Mouse (Mus musculus): Measurements from ENCODE around the gene Gm8251. TPM values are rescaled to one million over a fixed set of nuclear protein-coding genes. Genes with fewer than 3 reads are reported as not detected.

Gene Gm8251
- 0.02 TPM for polyA plus RNA-seq (2012; fragmentation: generic; extraction: Trizol)
- long read RNA-seq, experiment 1 = 0 reads
- long read RNA-seq, experiment 2 = 0 reads

GRCm38 (mm10) chr1:44061836-44062235 is at the start of gene Gm8251:
Gene Gm8251, minus strand, starts transcription at chr1:44061936.
- H3K79me3 ChIP-seq (ENCODE audit: low read depth) = no peaks in the 10 kb centered on the region

GRCm38 (mm10) chr1:44102939-44103338 is 41.2 kb upstream of the Gm8251 start:
- peak overlapping the region; percentile 19 for H3ac ChIP-seq (ENCODE audit: control insufficient read depth, insufficient read length, low read depth)
- H3K4me3 ChIP-seq (ENCODE audit: insufficient read depth, poor library complexity, severe bottlenecking) = peak overlapping the region; percentile 66
- H3K79me3 ChIP-seq (ENCODE audit: low read depth) = peaks cover 30% of the 10 kb centered on the region
- H3K36me3 ChIP-seq (ENCODE audit: control insufficient read depth, insufficient read depth) = peaks cover 33% of the 10 kb centered on the region
- TF ChIP-seq MYOD1 (IDR thresholded peaks at IDR 0.05; ENCODE audit: control insufficient read depth, insufficient read length, low read depth) (no peak), FOSL1 (IDR thresholded peaks at IDR 0.05; ENCODE audit: insufficient read depth, low read length, poor library complexity, severe bottlenecking) (no peak), MAX (IDR thresholded peaks at IDR 0.05) (no peak), MYOG (IDR thresholded peaks at IDR 0.05; ENCODE audit: control insufficient read depth, extremely low read depth, insufficient read length) (no peak), CTCF (IDR thresholded peaks at IDR 0.05; ENCODE audit: control insufficient read depth, insufficient read depth, insufficient read length) (no peak), CEBPB (IDR thresholded peaks at IDR 0.05; ENCODE audit: low read depth) (no peak), USF1 (IDR thresholded peaks at IDR 0.05; ENCODE audit: low read depth) (no peak)
- peaks cover 38% of the 10 kb centered on the region for H3K79me2 ChIP-seq (ENCODE audit: control insufficient read depth, insufficient read depth)
- H3K27me3 ChIP-seq (ENCODE audit: control insufficient read depth, insufficient read depth, insufficient read length) = no peaks in the 10 kb centered on the region

More at GRCm38 (mm10) chr1:44061836-44062235, at the start of gene Gm8251:
- Histone ChIP-seq H3ac (ENCODE audit: control insufficient read depth, insufficient read length, low read depth) (no peak within 1 kb of the TSS), H3K4me3 (ENCODE audit: insufficient read depth, poor library complexity, severe bottlenecking) (no peak within 1 kb of the TSS), H3K36me3 (ENCODE audit: control insufficient read depth, insufficient read depth) (no peaks in the 10 kb centered on the region), H3K79me2 (ENCODE audit: control insufficient read depth, insufficient read depth) (no peaks in the 10 kb centered on the region), H3K27me3 (ENCODE audit: control insufficient read depth, insufficient read depth, insufficient read length) (no peaks in the 10 kb centered on the region)
- TF ChIP-seq CEBPB (IDR thresholded peaks at IDR 0.05; ENCODE audit: low read depth) (no peak), USF1 (IDR thresholded peaks at IDR 0.05; ENCODE audit: low read depth) (no peak), MYOD1 (IDR thresholded peaks at IDR 0.05; ENCODE audit: control insufficient read depth, insufficient read length, low read depth) (no peak), FOSL1 (IDR thresholded peaks at IDR 0.05; ENCODE audit: insufficient read depth, low read length, poor library complexity, severe bottlenecking) (no peak), MAX (IDR thresholded peaks at IDR 0.05) (no peak), MYOG (IDR thresholded peaks at IDR 0.05; ENCODE audit: control insufficient read depth, extremely low read depth, insufficient read length) (no peak), CTCF (IDR thresholded peaks at IDR 0.05; ENCODE audit: control insufficient read depth, insufficient read depth, insufficient read length) (no peak)

- Histone ChIP-seq H3K36me3 (ENCODE audit: control insufficient read depth, insufficient read depth) (peaks cover 31% of the 10 kb centered on the region), H3K4me3 (ENCODE audit: insufficient read depth, poor library complexity, severe bottlenecking) (peak within 1 kb of the TSS; percentile 66), H3K79me3 (ENCODE audit: low read depth) (peaks cover 36% of the 10 kb centered on the region), H3K79me2 (ENCODE audit: control insufficient read depth, insufficient read depth) (peaks cover 44% of the 10 kb centered on the region), H3ac (ENCODE audit: control insufficient read depth, insufficient read length, low read depth) (peak within 1 kb of the TSS; percentile 86), H3K27me3 (ENCODE audit: control insufficient read depth, insufficient read depth, insufficient read length) (no peaks in the 10 kb centered on the region)
- peak; percentile 70 for TF ChIP-seq MAX (IDR thresholded peaks at IDR 0.05)
- TF ChIP-seq MYOD1 (IDR thresholded peaks at IDR 0.05; ENCODE audit: control insufficient read depth, insufficient read length, low read depth) = no peak
Observed at GRCm38 (mm10) chr1:44102259-44102717, 40.6 kb upstream of the Gm8251 start, which contains the start of gene Tex30. Gene Tex30, minus strand, starts transcription at chr1:44102441.

- no peaks in the 10 kb centered on the region for H3K27me3 ChIP-seq (ENCODE audit: control insufficient read depth, insufficient read depth, insufficient read length)
- H3K36me3 ChIP-seq (ENCODE audit: control insufficient read depth, insufficient read depth) = peaks cover 30% of the 10 kb centered on the region
Observed at GRCm38 (mm10) chr1:44101448-44102225, 39.9 kb upstream of the Gm8251 start.

GRCm38 (mm10) chr1:44064625-44065024 is 2.9 kb upstream of the Gm8251 start:
- no peak overlapping the region for H3K4me3 ChIP-seq (ENCODE audit: insufficient read depth, poor library complexity, severe bottlenecking)
- H3K27me3 ChIP-seq (ENCODE audit: control insufficient read depth, insufficient read depth, insufficient read length) = no peaks in the 10 kb centered on the region
- TF ChIP-seq CTCF (IDR thresholded peaks at IDR 0.05; ENCODE audit: control insufficient read depth, insufficient read depth, insufficient read length) (no peak), USF1 (IDR thresholded peaks at IDR 0.05; ENCODE audit: low read depth) (no peak)
- no peak overlapping the region for H3ac ChIP-seq (ENCODE audit: control insufficient read depth, insufficient read length, low read depth)
- H3K79me2 ChIP-seq (ENCODE audit: control insufficient read depth, insufficient read depth) = no peaks in the 10 kb centered on the region
- no peaks in the 10 kb centered on the region for H3K36me3 ChIP-seq (ENCODE audit: control insufficient read depth, insufficient read depth)
- H3K79me3 ChIP-seq (ENCODE audit: low read depth) = no peaks in the 10 kb centered on the region

More at GRCm38 (mm10) chr1:44101448-44102225, 39.9 kb upstream of the Gm8251 start:
- peak overlapping the region; percentile 86 for H3ac ChIP-seq (ENCODE audit: control insufficient read depth, insufficient read length, low read depth)
- TF ChIP-seq FOSL1 (IDR thresholded peaks at IDR 0.05; ENCODE audit: insufficient read depth, low read length, poor library complexity, severe bottlenecking) (no peak), MYOD1 (IDR thresholded peaks at IDR 0.05; ENCODE audit: control insufficient read depth, insufficient read length, low read depth) (no peak), CTCF (IDR thresholded peaks at IDR 0.05; ENCODE audit: control insufficient read depth, insufficient read depth, insufficient read length) (no peak), MAX (IDR thresholded peaks at IDR 0.05) (no peak), USF1 (IDR thresholded peaks at IDR 0.05; ENCODE audit: low read depth) (no peak), CEBPB (IDR thresholded peaks at IDR 0.05; ENCODE audit: low read depth) (no peak), MYOG (IDR thresholded peaks at IDR 0.05; ENCODE audit: control insufficient read depth, extremely low read depth, insufficient read length) (no peak)
- peaks cover 42% of the 10 kb centered on the region for H3K79me3 ChIP-seq (ENCODE audit: low read depth)
- H3K79me2 ChIP-seq (ENCODE audit: control insufficient read depth, insufficient read depth) = peaks cover 51% of the 10 kb centered on the region
- peak overlapping the region; percentile 66 for H3K4me3 ChIP-seq (ENCODE audit: insufficient read depth, poor library complexity, severe bottlenecking)

GRCm38 (mm10) chr1:44063439-44063838 is 1.7 kb upstream of the Gm8251 start:
- TF ChIP-seq MYOD1 (IDR thresholded peaks at IDR 0.05; ENCODE audit: control insufficient read depth, insufficient read length, low read depth) = no peak
- no peak for TF ChIP-seq CTCF (IDR thresholded peaks at IDR 0.05; ENCODE audit: control insufficient read depth, insufficient read depth, insufficient read length)
- no peak for TF ChIP-seq MAX (IDR thresholded peaks at IDR 0.05)
- no peak for TF ChIP-seq USF1 (IDR thresholded peaks at IDR 0.05; ENCODE audit: low read depth)
- no peak for TF ChIP-seq FOSL1 (IDR thresholded peaks at IDR 0.05; ENCODE audit: insufficient read depth, low read length, poor library complexity, severe bottlenecking)
- no peak for TF ChIP-seq CEBPB (IDR thresholded peaks at IDR 0.05; ENCODE audit: low read depth)
- TF ChIP-seq MYOG (IDR thresholded peaks at IDR 0.05; ENCODE audit: control insufficient read depth, extremely low read depth, insufficient read length) = no peak
- H3K4me3 ChIP-seq (ENCODE audit: insufficient read depth, poor library complexity, severe bottlenecking) = no peak overlapping the region

More at GRCm38 (mm10) chr1:44063439-44063838, 1.7 kb upstream of the Gm8251 start:
- H3K79me2 ChIP-seq (ENCODE audit: control insufficient read depth, insufficient read depth) = no peaks in the 10 kb centered on the region
- no peak overlapping the region for H3ac ChIP-seq (ENCODE audit: control insufficient read depth, insufficient read length, low read depth)
- H3K36me3 ChIP-seq (ENCODE audit: control insufficient read depth, insufficient read depth) = no peaks in the 10 kb centered on the region
- H3K79me3 ChIP-seq (ENCODE audit: low read depth) = no peaks in the 10 kb centered on the region
- no peaks in the 10 kb centered on the region for H3K27me3 ChIP-seq (ENCODE audit: control insufficient read depth, insufficient read depth, insufficient read length)
